Mouse (Mus musculus): ENCODE results near the gene Gm21915. TPM values are rescaled to one million over a fixed set of nuclear protein-coding genes. Genes with fewer than 3 reads are reported as not detected.
A peak's percentile ranks its signal among the peaks of the same experiment; 100 is the strongest.

Gene Gm21915
- polyA plus RNA-seq, 1 experiment from 2014 or later, result not detected

GRCm38 (mm10) chr9:40651239-40651859, 19.1 kb upstream of the Gm21915 start:
- Histone ChIP-seq H3K9ac (no peak overlapping the region), H3K27me3 (ENCODE audit: control insufficient read depth, insufficient read depth, low read length) (no peaks in the 10 kb centered on the region), H3K27ac (no peak overlapping the region), H3K4me2 (replicated peaks) (no peak overlapping the region), H3K4me1 (replicated peaks; ENCODE audit: control insufficient read depth, insufficient read depth, low read length) (no peaks in the 10 kb centered on the region), H3K36me3 (replicated peaks; ENCODE audit: control insufficient read depth, insufficient read depth) (no peaks in the 10 kb centered on the region), H3K4me3 (replicated peaks; ENCODE audit: low read length) (no peak overlapping the region), H3K9me3 (ENCODE audit: control insufficient read depth, low read length) (no peaks in the 10 kb centered on the region)
- WGBS, result 93% methylated on average over 4 of the region's 4 CpGs
- no peak for DNase-seq (ENCODE audit: low spot score)
- no peak for ATAC-seq (ENCODE audit: low FRiP score)

- Histone ChIP-seq H3K27me3 (ENCODE audit: control insufficient read depth, insufficient read depth, low read length) (no peaks in the 10 kb centered on the region), H3K9ac (no peak overlapping the region), H3K4me2 (replicated peaks) (no peak overlapping the region), H3K4me1 (replicated peaks; ENCODE audit: control insufficient read depth, insufficient read depth, low read length) (no peaks in the 10 kb centered on the region), H3K27ac (no peak overlapping the region), H3K36me3 (replicated peaks; ENCODE audit: control insufficient read depth, insufficient read depth) (no peaks in the 10 kb centered on the region), H3K4me3 (replicated peaks; ENCODE audit: low read length) (no peak overlapping the region), H3K9me3 (ENCODE audit: control insufficient read depth, low read length) (no peaks in the 10 kb centered on the region)
- 37% methylated on average over 9 of the region's 9 CpGs for WGBS
- DNase-seq (ENCODE audit: low spot score) (no peak), ATAC-seq (ENCODE audit: low FRiP score) (no peak)
Measured at GRCm38 (mm10) chr9:40652757-40653156, 17.7 kb upstream of the Gm21915 start.

- Histone ChIP-seq H3K9me3 (ENCODE audit: control insufficient read depth, low read length) (0 out of 2 replicates have a peak, but pooled peaks cover 3% of the 10 kb centered on the region), H3K4me2 (replicated peaks) (no peak overlapping the region), H3K4me3 (replicated peaks; ENCODE audit: low read length) (no peak overlapping the region), H3K27me3 (ENCODE audit: control insufficient read depth, insufficient read depth, low read length) (no peaks in the 10 kb centered on the region), H3K36me3 (replicated peaks; ENCODE audit: control insufficient read depth, insufficient read depth) (no peaks in the 10 kb centered on the region), H3K27ac (no peak overlapping the region), H3K4me1 (replicated peaks; ENCODE audit: control insufficient read depth, insufficient read depth, low read length) (peaks cover 2% of the 10 kb centered on the region; the same call in 1 of the 2 replicates), H3K9ac (no peak overlapping the region)
- DNase-seq (ENCODE audit: low spot score), result no peak
- ATAC-seq (ENCODE audit: low FRiP score), result no peak
- 80% methylated on average over 9 of the region's 9 CpGs for WGBS
Measured at GRCm38 (mm10) chr9:40666190-40666803, 4.1 kb upstream of the Gm21915 start.

- Histone ChIP-seq H3K4me1 (replicated peaks; ENCODE audit: control insufficient read depth, insufficient read depth, low read length) (peaks cover 11% of the 10 kb centered on the region), H3K27ac (no peak overlapping the region), H3K9ac (no peak overlapping the region), H3K4me3 (replicated peaks; ENCODE audit: low read length) (no peak overlapping the region), H3K36me3 (replicated peaks; ENCODE audit: control insufficient read depth, insufficient read depth) (no peaks in the 10 kb centered on the region), H3K9me3 (ENCODE audit: control insufficient read depth, low read length) (no peaks in the 10 kb centered on the region), H3K27me3 (ENCODE audit: control insufficient read depth, insufficient read depth, low read length) (no peaks in the 10 kb centered on the region), H3K4me2 (replicated peaks) (no peak overlapping the region)
- ATAC-seq (ENCODE audit: low FRiP score), result peak; percentile 59
- peak; percentile 40 for DNase-seq (ENCODE audit: low spot score)
- 20% methylated on average over 4 of the region's 4 CpGs for WGBS
Measured at GRCm38 (mm10) chr9:40671323-40671930, 1.0 kb downstream of the Gm21915 start.

- Histone ChIP-seq H3K27me3 (ENCODE audit: control insufficient read depth, insufficient read depth, low read length) (no peaks in the 10 kb centered on the region), H3K4me1 (replicated peaks; ENCODE audit: control insufficient read depth, insufficient read depth, low read length) (peaks cover 11% of the 10 kb centered on the region), H3K9me3 (ENCODE audit: control insufficient read depth, low read length) (no peaks in the 10 kb centered on the region), H3K36me3 (replicated peaks; ENCODE audit: control insufficient read depth, insufficient read depth) (no peaks in the 10 kb centered on the region), H3K9ac (no peak overlapping the region), H3K27ac (no peak overlapping the region), H3K4me2 (replicated peaks) (no peak overlapping the region), H3K4me3 (replicated peaks; ENCODE audit: low read length) (no peak overlapping the region)
- ATAC-seq (ENCODE audit: low FRiP score) (no peak), DNase-seq (ENCODE audit: low spot score) (no peak)
- 77% methylated on average over 12 of the region's 12 CpGs for WGBS
Measured at GRCm38 (mm10) chr9:40675203-40675958, 5.0 kb downstream of the Gm21915 start.

- no peaks in the 10 kb centered on the region for H3K36me3 ChIP-seq (replicated peaks; ENCODE audit: control insufficient read depth, insufficient read depth)
- no peaks in the 10 kb centered on the region for H3K27me3 ChIP-seq (ENCODE audit: control insufficient read depth, insufficient read depth, low read length)
- H3K4me1 ChIP-seq (replicated peaks; ENCODE audit: control insufficient read depth, insufficient read depth, low read length), result no peaks in the 10 kb centered on the region
- no peak overlapping the region for H3K9ac ChIP-seq
- no peak for DNase-seq (ENCODE audit: low spot score)
- H3K4me2 ChIP-seq (replicated peaks), result no peak overlapping the region
- no peak for ATAC-seq (ENCODE audit: low FRiP score)
- 73% methylated on average over 4 of the region's 4 CpGs for WGBS
- no peak overlapping the region for H3K27ac ChIP-seq
- no peaks in the 10 kb centered on the region for H3K9me3 ChIP-seq (ENCODE audit: control insufficient read depth, low read length)
- H3K4me3 ChIP-seq (replicated peaks; ENCODE audit: low read length), result no peak overlapping the region
Measured at GRCm38 (mm10) chr9:40678653-40679052, 8.2 kb downstream of the Gm21915 start.

GRCm38 (mm10) chr9:40685801-40686420, 15.5 kb downstream of the Gm21915 start, which contains the start of gene Clmp:
Clmp (plus strand) TSS chr9:40685962.
- 0% methylated on average over 49 of the region's 53 CpGs for WGBS
- Histone ChIP-seq H3K27me3 (ENCODE audit: control insufficient read depth, insufficient read depth, low read length) (no peaks in the 10 kb centered on the region), H3K4me3 (replicated peaks; ENCODE audit: low read length) (peak within 1 kb of the TSS; percentile 74), H3K4me1 (replicated peaks; ENCODE audit: control insufficient read depth, insufficient read depth, low read length) (peaks cover 5% of the 10 kb centered on the region), H3K27ac (peak within 1 kb of the TSS; percentile 94), H3K9ac (peak within 1 kb of the TSS; percentile 86), H3K4me2 (replicated peaks) (peak within 1 kb of the TSS; percentile 80), H3K9me3 (ENCODE audit: control insufficient read depth, low read length) (no peaks in the 10 kb centered on the region), H3K36me3 (replicated peaks; ENCODE audit: control insufficient read depth, insufficient read depth) (no peaks in the 10 kb centered on the region)
- ATAC-seq (ENCODE audit: low FRiP score) (peak; percentile 78), DNase-seq (ENCODE audit: low spot score) (peak; percentile 54)

- 1% methylated on average over 23 of the region's 23 CpGs for WGBS
- H3K9me3 ChIP-seq (ENCODE audit: control insufficient read depth, low read length), result no peaks in the 10 kb centered on the region
- H3K27me3 ChIP-seq (ENCODE audit: control insufficient read depth, insufficient read depth, low read length), result no peaks in the 10 kb centered on the region
- H3K4me2 ChIP-seq (replicated peaks), result peak overlapping the region; percentile 80
- H3K4me1 ChIP-seq (replicated peaks; ENCODE audit: control insufficient read depth, insufficient read depth, low read length), result peaks cover 5% of the 10 kb centered on the region
- ATAC-seq (ENCODE audit: low FRiP score), result peak; percentile 68
- peak; percentile 41 for DNase-seq (ENCODE audit: low spot score)
- H3K27ac ChIP-seq, result peak overlapping the region; percentile 94
- no peaks in the 10 kb centered on the region for H3K36me3 ChIP-seq (replicated peaks; ENCODE audit: control insufficient read depth, insufficient read depth)
- H3K4me3 ChIP-seq (replicated peaks; ENCODE audit: low read length), result peak overlapping the region; percentile 74
- H3K9ac ChIP-seq, result peak overlapping the region; percentile 86
Measured at GRCm38 (mm10) chr9:40686421-40686899, 16.0 kb downstream of the Gm21915 start.

All from hindbrain, embryonic 14.5 days (tissue).